Mouse (Mus musculus): Measurements from ENCODE around the gene Smim27. TPM values are rescaled to one million over a fixed set of nuclear protein-coding genes. Genes with fewer than 3 reads are reported as not detected.

Gene Smim27
- total RNA-seq, 2 experiments from 2014 or later = 42.6 to 45.4 TPM

DNA sequence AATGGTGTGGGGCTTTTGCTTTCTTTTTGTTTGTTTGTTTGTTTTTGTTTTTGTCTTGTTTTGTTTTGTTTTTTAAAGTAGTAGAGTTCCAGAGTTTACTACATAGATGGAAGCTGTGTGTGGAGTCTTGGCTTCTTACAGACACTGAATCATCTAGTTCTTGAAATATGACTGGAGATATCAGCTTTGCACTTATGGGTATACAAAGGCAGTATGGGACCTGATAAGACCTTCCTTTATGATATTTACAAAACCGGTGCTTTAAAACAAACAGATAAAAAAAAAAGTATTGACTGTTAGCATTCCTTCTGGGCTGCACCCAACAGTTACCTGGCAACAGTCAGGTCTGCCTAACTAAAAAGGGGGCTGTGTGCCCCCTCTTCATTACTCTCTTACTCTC lies 42.8 kb downstream of the Smim27 start:
- Histone ChIP-seq H3K4me3 (no peak overlapping the region), H3K27ac (no peak overlapping the region)
- no peak for DNase-seq
- intact Hi-C loops (cut with DNase I) = no loop called here
- TF ChIP-seq CTCF (IDR thresholded peaks at IDR 0.05) = no peak

DNA sequence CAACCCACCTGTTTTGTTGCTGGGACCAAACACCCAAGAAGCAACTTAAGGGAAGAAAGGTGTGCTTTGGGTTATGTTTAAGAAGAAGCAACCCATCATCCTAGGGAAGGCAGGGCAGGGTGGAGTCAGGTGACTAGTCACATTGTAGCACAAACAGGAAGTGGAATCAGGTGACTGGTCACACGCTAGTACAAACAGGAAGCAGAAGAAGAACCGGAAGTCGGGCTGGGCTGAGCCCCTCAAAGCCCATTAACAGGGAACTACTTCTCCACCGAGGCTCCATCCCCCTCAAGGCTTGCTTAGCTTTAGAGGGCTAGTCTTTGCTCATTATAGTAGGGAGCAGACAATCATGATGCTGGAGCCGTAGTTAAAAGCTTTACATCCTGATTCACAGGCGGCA lies 43.6 kb downstream of the Smim27 start:
- H3K4me3 ChIP-seq = no peak overlapping the region
- H3K27ac ChIP-seq = no peak overlapping the region
- no peak for DNase-seq
- intact Hi-C loops (cut with DNase I) = no loop called here
- TF ChIP-seq CTCF (IDR thresholded peaks at IDR 0.05) = no peak

DNA sequence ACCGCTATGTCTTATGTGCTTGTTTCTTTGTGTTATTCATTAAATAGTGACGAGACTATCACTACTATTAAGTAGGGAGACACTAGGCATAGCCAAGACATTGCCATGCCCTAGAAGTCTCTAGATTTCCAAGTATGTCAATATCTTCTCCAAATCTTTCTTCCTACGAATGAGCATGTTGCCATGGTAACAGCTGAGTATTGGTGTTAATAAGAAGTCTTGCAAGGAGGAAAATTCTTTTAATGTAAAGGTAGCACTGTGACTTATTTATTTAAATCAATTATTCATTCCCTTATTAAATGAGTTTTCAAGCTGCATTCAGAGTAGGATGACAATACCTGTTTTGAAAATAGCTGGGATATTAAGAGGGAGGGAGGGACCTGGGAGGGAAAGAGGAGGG lies 48.0 kb downstream of the Smim27 start:
- no peak overlapping the region for H3K27ac ChIP-seq
- TF ChIP-seq CTCF (IDR thresholded peaks at IDR 0.05) = no peak
- no peak overlapping the region for H3K4me3 ChIP-seq
- no peak for DNase-seq
- intact Hi-C loops (cut with DNase I) = no loop called here

Other genes with a start within 250 kb of the Smim27 start
- 10 to 100 TPM; 16.5 to 17.7 TPM for gene Aco1, start 126.5 kb upstream of the Smim27 start, total RNA-seq (2021)
- 1 to 10 TPM; 2.4 to 3.0 TPM for gene Ddx58, start 29.8 kb upstream of the Smim27 start, total RNA-seq (2021)
- 1 to 10 TPM; 8.3 to 8.9 TPM for gene Topors, start 271 bp downstream of the Smim27 start, total RNA-seq (2021)
- gene Ndufb6, start 9.8 kb downstream of the Smim27 start, total RNA-seq (2021) = 100 to 1,000 TPM; 249 to 333 TPM
- gene Tmem215, start 202.6 kb downstream of the Smim27 start, total RNA-seq (2021) = not detected

All from gastrocnemius, adult 2 months (tissue).